Mouse (Mus musculus) fibroblast of lung, adult 2 months (primary cell): Measurements from ENCODE around the gene Rplp0.

Experiments
- DNase-seq: peaks from one replicate; pipeline ENCODE4 v3.0.0-alpha.2; 2011; ENCODE audit warnings: low read depth

Gene Rplp0

DNA sequence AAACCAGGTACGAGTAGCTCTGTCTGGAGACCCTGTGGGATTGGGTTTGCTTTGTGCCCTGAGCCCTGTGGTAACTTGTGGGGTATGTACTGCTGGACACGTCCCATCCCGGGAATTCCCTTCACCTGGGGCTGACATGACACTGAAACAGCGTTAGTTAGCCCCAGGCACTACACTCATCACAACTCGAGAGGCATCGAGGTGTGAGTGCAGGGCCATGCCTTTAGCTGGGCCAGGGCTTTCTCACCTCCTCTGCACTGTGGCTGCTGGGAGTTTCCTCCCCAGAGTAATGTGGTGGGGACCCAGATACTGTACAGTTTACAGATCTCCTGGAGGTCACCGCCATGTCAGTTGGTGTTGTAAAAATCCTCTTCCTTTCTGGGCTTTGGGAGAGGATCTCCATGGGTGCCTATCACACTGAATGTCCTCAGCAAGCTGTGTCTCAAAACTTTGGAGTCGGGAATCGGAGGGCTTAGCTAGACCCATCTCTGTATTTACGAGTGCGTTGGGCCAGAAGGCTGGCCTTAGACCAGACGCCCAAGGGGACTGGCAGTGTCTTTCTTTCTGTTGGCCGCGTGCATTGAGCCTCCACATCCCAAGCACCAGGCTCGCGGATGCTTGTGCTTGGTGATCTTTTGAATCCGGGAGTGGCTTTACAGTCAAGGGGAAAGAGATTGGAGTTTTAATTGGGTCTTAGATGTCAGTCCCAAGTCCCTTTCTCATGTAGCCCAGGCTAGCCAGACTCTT is 32.6 kb upstream of the Rplp0 start:
- DNase-seq, result no peak

DNA sequence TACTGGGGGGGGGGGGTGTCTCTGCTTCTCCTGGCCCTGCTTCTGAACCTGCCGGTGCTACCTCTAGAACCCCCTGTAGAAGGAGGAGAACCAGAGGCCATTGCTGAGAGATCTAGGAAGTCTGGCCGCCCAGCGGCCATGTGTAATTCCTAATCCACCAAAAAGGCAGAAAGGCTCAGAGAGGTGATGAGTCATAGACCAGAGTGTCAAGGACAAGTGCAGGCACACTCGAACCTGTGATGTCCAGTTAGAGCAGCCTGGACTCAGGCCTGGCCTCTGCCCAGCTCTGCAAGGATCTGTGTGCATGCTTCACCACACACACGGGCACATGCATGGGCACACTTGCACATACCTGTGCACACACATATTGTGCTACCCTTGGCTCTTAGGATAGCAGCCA is 31.1 kb upstream of the Rplp0 start:
- DNase-seq, result no peak

DNA sequence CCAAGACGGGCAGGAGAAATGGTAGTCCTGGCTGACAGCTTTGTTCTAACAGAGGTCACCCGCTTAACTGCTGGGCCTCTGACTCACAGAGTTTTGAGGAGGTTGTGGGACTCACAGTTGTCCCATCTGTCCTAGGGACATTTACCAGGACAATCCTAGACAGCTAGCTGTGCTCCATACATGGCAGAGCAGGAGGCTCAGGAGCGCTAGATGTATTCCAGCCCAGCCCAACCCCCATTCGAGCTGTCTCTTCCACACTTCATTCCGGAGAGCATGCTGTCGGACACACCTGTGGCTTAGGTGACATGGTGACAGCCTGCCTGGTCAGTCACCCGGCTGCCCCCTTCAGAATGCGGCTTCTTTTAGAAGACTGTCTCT is 29.9 kb upstream of the Rplp0 start:
- DNase-seq, result no peak

DNA sequence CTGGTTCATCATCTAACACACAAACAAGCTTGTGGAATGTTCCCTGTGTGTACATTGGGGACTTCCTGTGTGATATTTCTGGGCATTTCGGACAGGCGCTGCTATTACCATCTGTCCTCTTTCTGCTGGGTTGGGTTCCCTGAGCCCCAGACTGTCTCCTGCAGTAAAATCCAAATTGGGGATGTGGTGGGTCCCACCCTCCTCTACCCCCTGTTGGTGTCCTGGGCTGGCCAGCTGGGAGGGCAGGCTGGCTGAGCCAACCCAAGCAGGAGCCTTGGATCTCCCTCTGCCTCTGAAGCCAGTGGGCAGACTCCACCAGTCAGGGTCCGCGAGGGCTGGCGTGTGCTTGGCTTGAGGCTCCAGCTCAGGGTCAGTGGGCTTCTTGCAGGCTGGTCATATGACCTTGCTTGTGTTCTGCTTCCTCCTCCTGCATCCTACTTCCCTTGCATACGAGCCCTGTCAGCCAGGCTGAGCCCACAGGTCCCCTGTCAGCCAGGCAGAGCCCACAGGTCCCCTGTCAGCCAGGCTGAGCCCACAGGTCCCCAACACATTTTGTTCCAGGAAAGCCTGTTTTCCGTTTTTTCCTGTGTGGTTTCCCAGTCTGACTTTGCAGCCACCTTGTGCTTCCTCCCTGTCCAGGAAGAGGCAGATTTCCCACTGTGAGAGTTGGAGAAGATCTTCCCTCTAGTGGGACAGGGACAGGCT is 29.4 kb upstream of the Rplp0 start:
- no peak for DNase-seq

DNA sequence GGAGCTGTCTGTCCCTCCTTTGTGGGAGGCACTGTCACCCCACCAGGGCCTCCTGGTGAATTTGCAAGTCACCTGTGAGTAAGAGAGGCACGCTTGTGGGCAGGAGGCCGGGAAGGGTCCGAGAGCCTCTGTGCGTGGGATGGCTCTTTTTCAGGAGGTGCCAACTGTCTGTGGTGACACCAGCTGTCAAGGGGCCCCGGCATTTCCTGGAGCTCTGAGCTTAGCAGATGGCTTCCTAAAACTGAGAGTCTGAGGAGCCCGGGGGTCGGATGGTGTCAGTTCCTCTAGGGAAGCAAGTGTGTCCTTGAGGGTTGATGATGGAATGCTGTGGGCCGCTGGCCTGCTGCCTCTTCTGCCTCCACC is 28.8 kb upstream of the Rplp0 start:
- DNase-seq, result no peak

DNA sequence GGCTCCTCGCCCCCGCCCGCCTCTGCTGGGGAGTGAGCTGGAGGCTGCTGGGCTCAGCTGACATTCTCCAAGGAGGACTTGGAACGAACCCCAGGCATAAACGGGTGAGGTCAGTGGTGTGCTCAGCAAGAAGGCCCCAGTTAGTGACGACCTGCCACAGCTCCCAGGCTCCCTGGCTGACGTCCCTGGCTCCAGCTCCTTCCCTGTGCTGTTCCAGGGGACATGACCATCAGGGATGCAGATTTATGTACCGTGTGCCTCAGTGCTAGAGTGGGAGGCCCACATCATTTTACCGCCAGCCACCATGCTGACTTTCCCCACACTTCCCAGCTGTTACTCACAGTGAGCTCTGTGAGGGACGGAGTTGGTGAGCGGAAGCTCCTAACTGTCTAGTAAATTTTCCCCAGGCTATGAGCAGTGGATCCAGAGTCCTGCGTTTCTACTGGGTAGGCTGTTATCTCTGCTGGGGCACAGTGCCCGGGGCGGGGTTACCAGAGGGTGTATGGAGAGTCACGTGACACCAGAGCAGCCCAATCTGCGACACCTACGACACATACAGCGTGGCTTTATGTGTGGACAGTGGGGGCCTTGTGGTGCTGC is 27.5 kb upstream of the Rplp0 start:
- no peak for DNase-seq

DNA sequence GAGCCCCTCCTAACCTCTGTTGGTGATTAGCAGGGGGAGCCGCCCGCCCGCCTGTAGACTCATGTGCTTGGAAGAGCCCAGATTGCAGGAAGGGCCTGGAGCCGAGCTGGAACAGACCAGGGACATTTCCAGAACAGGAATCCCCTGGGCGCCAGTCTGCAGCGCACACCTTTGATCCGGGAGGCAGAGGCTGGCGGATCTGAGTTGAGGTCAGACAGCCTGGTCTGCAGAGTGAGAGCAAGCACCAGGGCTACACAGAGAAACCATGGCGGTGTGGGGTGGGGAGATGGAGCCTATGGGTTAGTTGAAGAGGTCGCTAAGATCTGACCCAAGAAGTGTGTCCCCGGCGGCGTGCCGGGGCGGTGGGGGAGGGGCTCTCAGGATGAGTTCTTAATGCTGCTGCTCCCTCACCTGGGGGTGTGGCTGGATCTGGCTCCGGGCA is 25.0 kb upstream of the Rplp0 start:
- no peak for DNase-seq

DNA sequence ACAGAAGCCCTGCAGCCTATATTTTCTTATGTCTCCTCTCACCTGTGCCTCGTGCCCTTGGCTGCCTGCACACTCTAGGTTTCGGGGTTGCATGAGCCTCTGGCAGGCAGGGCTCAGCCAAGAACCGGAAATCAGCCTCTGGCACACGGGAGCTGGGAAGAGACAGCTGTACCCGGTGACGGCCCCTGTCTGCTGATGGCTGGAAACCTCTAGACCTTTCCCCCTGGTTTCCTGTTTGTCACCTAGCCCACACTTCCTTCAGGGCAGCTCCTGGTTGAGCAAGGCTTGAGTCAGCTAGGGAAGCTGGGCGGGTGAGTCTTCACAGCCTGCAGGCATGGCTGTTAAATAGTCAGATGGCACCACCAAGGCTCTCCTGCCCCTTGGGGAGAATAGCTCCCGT is 24.4 kb upstream of the Rplp0 start:
- no peak for DNase-seq

DNA sequence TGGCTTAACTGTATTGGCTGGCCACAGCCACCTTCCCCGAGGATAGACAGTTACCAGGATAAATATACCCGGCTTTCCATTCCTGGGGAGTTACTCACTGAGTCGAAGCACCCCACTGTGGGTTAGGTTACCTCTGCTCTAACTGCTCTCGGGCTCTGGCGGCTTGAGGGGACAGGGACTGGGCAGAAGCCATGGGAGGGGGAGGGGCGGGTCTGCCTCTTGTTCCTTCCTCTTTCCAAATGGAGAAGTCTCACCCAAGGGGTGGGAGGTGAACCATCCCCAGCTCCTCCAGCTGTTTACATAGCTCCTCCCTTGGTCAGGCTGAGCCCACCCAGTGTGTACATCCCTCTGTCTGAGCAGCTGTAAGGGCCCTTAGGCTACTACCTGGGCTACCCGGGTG is 23.6 kb upstream of the Rplp0 start:
- no peak for DNase-seq

DNA sequence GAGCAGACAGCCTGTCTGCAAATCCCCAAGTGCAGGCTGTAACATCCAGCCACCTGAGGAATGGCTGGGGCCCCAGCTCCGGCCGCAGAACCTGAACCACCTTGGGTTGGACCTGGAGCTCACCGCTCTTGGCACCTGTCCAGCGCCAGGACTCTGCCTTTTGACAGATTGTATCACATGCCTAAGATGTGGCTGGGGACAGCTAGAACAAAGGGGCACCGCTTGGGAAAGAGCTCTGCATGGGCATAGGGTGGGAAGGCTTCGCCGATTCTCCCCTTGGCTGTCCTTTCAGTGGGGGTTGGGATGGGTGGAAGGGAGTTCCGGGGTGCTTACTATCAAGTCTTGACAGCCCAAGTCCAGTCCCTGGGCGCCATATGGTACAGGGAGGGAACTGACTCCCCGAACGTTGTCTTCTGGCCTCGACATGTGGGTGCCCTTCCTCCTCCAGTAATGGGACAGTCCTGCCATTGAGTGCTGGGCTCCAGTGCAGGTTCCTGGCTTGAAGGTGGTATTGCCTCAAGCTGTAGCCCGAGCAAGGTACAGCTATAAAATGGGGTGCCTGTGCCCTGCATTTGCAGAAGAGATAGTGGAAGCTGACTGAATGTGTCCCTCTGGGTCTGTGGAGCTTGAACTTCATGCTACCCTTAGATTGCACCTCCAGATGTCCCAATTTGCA is 21.1 kb upstream of the Rplp0 start:
- DNase-seq, result no peak

DNA sequence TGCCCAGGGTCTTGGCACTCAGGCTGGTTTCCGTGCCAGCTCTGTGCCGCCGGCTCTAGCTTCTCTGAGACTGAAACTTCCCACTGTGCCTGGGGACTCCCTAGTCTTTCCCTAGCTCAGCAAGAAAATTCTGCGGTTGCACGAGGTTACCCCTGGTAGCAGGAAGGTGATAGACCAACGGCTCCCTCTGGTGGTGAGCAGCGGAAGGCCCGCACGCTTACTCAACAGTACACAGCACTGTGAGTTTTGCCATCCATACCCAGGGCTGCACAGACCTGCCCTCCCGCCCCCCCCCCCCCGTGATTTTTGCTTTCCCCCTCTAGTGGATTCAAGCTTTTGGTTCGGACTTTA is 20.6 kb upstream of the Rplp0 start:
- no peak for DNase-seq

DNA sequence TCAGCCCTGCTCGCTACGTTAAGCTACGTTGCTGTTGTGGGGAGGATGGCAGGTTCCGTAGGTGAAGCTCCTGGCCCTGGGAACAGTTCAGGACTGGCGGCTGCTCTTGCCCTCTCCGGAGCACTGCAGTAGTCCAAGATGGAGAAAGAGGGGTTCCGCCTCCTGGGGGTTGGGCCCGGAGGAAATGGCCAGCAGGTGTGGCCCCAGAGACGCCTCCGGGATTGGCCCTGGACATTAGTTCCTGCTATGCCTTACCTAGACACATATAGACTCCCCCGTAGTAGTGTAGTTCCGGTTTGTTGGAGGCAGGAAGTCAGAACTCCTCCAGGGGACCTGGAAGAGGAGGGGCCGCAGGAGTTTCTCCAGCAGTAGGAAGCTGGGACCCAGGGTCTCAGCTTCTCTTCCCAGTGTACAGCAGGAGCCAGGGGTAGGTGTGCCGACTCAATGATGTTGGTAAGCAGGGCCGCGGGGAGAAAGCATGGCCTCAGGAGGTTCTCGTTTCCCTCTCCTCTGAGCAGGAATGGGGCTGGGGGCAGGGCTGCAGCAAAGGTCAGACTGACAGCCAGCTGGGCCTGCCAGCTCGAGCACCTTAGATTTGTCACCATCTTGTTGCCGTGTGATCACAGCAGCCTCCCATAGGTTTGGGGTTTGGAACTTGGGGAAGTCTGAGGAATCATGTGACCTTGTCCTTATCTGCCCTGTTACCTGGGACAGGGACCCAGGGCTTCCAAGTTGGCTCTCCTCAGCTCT is 16.5 kb upstream of the Rplp0 start:
- no peak for DNase-seq

DNA sequence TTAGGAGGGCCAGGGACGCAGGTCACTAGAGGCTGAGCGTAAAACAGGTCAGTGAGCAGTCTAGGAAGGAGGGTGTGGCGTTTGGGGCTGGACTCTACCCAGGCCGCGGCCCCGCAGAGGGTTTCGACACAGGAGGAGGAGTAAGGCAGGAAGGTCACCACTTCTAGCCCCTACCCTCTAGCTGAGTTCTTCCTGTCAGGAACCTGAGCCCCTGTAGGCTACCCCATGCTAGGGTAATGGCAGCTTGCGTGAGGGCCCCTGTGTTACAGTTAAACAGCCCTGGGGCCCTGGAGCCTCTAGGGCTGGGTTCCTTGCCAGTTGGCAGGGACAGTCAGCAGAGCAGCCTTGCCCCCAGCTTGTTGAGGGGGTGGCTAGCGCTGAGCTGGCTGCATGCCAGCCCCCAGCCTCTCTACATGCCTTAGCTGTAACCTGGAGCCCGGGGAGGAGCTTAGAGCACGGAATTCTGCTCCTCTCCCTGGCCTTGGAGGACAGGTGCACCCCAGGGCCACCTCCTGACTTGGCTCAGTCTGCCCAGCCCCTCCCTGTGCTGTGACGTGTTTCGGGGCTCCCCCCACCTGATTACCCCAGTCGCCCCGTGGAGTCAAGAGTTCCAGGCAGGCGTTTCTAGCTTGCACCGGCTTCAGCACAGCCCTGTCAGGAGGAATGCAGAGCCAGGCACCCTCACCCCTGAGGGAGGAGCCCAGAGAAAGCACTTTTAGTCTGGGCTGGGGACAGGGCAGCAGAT is 15.6 kb upstream of the Rplp0 start:
- no peak for DNase-seq

DNA sequence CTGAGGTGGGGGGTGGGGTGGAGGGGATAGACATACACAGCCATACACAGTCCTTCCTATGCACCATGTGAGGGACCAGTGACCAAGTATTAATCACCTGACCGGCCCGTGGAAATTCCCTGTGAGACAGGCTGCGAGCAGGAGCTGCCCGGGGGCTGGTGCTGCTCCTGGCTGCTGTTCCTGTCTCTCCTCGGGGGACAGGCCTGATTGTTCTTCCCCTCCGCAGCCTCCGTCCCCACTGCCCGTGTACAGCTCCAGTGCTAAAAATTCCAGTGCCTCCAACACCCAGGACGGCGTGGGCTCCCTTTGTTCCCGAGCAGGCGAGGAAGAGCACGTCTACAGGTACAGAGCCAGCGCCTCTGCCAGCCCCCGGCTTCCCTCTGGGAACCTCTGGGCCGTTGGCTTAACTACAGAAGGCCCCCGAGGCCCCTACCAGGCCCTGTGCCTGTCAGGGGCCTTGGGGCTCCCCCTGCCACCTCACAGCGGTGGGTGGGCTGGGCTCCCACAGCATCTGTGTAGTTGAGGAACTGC is 14.5 kb upstream of the Rplp0 start:
- DNase-seq, result no peak

DNA sequence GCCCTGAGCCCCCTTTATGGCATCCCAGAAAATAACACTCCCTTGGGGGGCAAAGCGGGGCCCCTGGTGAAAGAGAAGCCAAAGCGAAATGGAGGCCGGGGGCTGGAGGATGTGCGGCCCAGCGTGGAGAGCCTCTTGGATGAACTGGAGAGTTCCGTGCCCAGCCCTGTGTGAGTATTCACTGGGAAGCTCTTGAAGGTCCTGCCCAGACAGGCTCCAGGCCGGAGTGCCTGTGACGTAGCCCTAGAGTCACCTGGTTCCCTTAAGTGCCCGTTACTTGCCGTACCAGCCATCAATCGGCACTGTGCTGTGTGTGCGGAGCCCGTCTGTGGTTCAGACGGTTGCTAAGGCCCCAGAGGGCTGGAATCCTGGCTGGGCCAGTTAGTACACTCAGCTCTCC is 13.6 kb upstream of the Rplp0 start:
- DNase-seq, result no peak

DNA sequence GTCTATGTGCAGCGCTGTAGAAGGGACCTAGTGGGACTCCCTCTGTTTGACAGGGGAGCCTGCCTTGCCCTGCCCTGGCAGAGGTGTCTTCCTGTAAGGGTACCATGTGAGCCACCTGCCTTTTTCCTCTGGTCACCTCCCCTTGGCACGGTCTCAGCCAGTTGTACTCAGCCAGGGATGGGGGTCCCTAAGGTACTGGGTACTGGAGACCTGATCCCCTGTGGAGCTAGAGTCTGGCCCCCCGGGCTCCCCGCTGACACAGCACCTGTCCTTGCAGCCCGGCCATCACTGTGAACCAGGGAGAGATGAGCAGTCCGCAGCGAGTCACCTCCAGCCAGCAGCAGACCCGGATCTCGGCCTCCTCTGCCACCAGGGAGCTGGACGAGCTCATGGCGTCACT is 12.7 kb upstream of the Rplp0 start:
- no peak for DNase-seq

DNA sequence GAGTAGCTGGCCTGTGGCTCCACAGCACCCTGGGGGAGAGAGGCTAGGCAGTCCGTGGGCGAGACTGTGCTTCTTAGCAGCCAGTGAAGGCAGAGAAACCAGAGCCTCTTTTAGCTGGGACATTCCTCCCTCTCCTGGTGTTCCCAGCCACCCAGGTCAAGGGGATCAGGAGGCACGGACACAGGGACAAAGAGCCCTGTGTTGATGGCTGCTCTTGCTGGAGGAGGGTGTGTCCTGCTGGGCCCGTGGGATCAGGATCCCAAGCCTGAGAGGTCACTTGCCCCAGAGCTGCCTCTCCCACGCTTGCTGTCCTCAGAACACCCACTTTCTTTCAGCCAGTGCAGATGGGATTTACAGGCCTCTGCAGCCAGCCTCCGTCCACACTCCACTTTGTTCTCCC is 12.3 kb upstream of the Rplp0 start:
- DNase-seq, result no peak

DNA sequence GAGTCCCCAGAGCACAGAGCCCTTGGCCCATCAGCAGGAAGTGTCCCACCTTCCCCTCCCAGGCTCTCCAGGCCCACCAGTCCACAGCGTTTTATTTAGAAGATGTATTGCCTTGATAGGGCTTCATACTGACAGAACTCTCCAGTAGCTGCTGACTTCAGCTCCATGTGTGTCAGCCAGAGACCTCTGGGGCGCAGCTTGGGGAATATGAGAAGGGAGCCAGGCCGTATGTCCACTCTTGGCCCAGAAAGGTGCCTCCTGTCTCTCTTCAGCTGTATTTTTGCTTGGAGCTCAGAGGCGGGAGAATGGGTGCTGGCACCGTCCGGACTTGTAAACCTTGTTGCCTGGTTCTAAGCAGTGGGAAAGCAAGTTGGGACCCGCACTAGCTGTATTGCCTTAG is 11.8 kb upstream of the Rplp0 start:
- DNase-seq, result no peak

DNA sequence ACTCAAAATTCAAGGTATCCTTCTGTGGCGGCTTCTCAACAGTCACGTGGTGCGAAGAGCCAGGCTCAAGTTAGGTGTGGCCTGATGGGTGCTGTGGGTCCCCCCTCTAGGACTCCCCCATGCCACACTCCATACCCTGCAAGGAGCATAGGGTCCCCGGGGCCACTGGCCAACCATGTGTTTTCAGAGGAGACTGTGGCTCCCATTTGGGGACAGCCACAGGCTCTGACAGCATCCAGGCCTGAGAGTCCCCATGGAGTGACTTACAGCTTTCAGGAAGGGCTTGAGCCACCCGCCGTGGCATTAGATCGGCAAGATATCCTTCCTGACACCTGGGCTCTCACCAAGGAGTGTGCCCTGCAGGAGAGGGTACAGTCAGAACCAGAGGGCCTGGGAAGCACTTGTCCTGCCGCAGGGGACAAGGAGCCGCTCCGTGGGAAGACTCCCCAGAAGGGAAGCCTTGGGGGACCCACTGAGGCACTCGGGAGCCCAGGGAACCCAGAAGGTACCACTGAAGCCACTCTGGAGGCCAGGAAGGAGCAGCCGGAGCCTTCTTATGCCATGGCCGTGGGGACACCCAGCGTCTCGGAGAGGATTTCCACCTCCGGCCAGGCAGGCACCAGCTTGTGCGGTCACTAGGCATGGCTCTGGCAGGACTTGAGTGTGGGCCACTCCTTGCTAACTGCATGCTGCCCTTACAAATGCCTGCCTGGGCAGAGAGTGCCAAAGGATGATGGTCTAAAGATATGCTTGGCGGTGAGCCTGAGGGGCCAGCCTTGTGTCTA is 10.6 kb upstream of the Rplp0 start:
- DNase-seq, result no peak

DNA sequence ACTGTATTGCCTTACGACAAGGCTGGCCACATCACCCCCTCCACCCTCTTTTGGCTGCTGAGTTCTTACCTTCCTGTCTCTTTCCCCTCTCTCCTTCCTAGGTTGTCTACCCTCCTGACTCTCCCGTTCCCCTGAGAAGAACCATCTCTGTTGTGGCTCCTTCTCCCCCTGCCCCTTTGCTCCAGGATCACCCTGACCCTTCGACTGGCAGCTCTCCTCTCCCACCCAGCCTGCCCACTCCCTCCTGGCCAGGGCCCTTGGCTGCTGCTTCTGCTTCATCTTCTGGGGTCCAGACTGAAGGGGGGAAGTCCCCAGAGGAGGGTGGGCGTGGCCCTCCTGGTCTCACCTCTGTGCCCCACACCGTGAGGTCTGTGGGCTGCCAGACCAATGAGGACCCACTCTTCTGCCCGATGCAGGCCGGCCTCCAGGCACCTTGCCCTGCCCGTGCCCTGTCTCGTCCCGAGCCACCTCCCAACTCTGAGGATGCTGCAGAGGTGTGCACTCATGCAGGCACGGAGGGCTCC is 8.7 kb upstream of the Rplp0 start:
- DNase-seq, result no peak
